Comparison of ENCODE assay signal across 15 mouse cellular contexts in the genomic region with DNA sequence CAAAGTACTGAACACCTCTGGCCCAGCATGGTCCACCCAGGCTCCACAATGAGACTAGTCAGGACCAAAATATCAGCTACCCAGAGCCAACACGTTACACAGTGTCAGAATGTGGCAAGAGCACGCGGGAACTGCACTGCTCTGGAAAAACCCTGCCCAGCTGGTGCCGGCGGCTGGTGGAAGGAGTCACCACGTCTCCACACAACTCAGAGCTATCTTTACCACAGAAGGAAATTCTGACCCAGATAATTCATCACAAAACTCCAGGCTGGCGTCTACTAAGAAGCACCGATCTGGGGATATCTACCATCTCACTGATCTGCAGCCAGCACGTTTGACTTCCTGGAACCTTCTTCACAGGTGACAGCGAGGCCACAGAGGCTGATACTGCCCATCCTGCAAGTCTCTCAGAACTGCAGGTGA. TPM values are rescaled to one million over a fixed set of nuclear protein-coding genes. Genes with fewer than 3 reads are reported as not detected.
A peak's percentile ranks its signal among the peaks of the same experiment; 100 is the strongest.
DNase-seq lines count a peak whose midpoint lies in the region; ATAC-seq and TF ChIP-seq lines count a peak whose summit lies in the region.
"Had no signal": no experiment of that assay in that cellular context is flagged by ENCODE, and none has a peak within 500 bp of the region (broad histone marks: within the 10 kb centered on the region; RNA-seq: fewer than 3 reads in every experiment).

No protein-coding gene starts in this region.

- H3K27ac ChIP-seq in kidney, adult 2 months (ENCODE audit: insufficient read depth, low read depth, low read length): no peak overlapping the region
- no peak overlapping the region for H3K27ac ChIP-seq in kidney, embryonic 16.5 days (ENCODE audit: low read length)
- H3K27ac ChIP-seq in forebrain, embryonic 14.5 days (ENCODE audit: low read depth, low read length): no peak overlapping the region
- H3K27ac ChIP-seq: embryonic facial prominence, embryonic 12.5 days; hindbrain, embryonic 13.5 days; liver, embryonic 14.5 days had no signal

- H3K9ac ChIP-seq in kidney, embryonic 16.5 days (replicated peaks; ENCODE audit: low read length): no peak overlapping the region
- no peak overlapping the region for H3K9ac ChIP-seq in forebrain, embryonic 14.5 days (ENCODE audit: low read length)
- H3K9ac ChIP-seq: embryonic facial prominence, embryonic 12.5 days; hindbrain, embryonic 13.5 days; liver, embryonic 14.5 days had no signal

- 79% methylated on average over 10 of the region's 10 CpGs for WGBS in kidney, adult 2 months
- 80% methylated on average over 10 of the region's 10 CpGs for WGBS in kidney, embryonic 16.5 days
- 92% methylated on average over 10 of the region's 10 CpGs for WGBS in forebrain, embryonic 14.5 days

- no peak for ATAC-seq in kidney, embryonic 16.5 days (ENCODE audit: low FRiP score, low TSS enrichment)
- no peak for ATAC-seq in forebrain, embryonic 14.5 days

- no peaks in the 10 kb centered on the region for H3K27me3 ChIP-seq in kidney, adult 2 months (replicated peaks; ENCODE audit: control insufficient read depth, insufficient read depth, low read length)
- H3K27me3 ChIP-seq in kidney, embryonic 16.5 days (ENCODE audit: insufficient read depth, low read length): no peaks in the 10 kb centered on the region
- H3K27me3 ChIP-seq in forebrain, embryonic 14.5 days (replicated peaks; ENCODE audit: control insufficient read depth, insufficient read depth, low read length): no peaks in the 10 kb centered on the region
- H3K27me3 ChIP-seq: embryonic facial prominence, embryonic 12.5 days; hindbrain, embryonic 13.5 days had no signal

- H3K36me3 ChIP-seq in kidney, adult 2 months (ENCODE audit: control insufficient read depth, insufficient read depth, low read length): no peaks in the 10 kb centered on the region; the same call in 1 of the 2 replicates
- peaks cover 11% of the 10 kb centered on the region; the same call in 1 of the 2 replicates for H3K36me3 ChIP-seq in kidney, embryonic 16.5 days (ENCODE audit: insufficient read depth, low read length)
- H3K36me3 ChIP-seq in forebrain, embryonic 14.5 days (ENCODE audit: control insufficient read depth, insufficient read depth, low read length): peaks cover 27% of the 10 kb centered on the region

- no peak for TF ChIP-seq POLR2A in kidney, adult 2 months (IDR thresholded peaks at IDR 0.05; ENCODE audit: low read depth, low read length)

- H3K4me2 ChIP-seq in kidney, embryonic 16.5 days (replicated peaks; ENCODE audit: low read depth, low read length): no peak overlapping the region
- no peak overlapping the region for H3K4me2 ChIP-seq in forebrain, embryonic 14.5 days (ENCODE audit: low read length)
- H3K4me2 ChIP-seq: embryonic facial prominence, embryonic 12.5 days; hindbrain, embryonic 13.5 days had no signal

- DNase-seq in kidney, adult 2 months: peak; percentile 50
- DNase-seq in thymus, postnatal 0 days (ENCODE audit: low spot score): peak; percentile 30
- no peak for DNase-seq in thymus, postnatal 14 days
- peak; percentile 60 for DNase-seq in induced T-regulatory cell, adult 2 months (ENCODE audit: low read depth)
- no peak for DNase-seq in forebrain, embryonic 14.5 days (ENCODE audit: low spot score)
- no peak for DNase-seq in natural killer cell, adult 2 months (ENCODE audit: low spot score in 2 of 2)
- DNase-seq: adrenal gland, postnatal 25 days; cerebellum, postnatal 36 days; lung, postnatal 4 days; right cerebral cortex, postnatal 14 days; thymus, adult 2 months had no signal

- no peaks in the 10 kb centered on the region for H3K9me3 ChIP-seq in kidney, embryonic 16.5 days (ENCODE audit: low read length)
- H3K9me3 ChIP-seq in forebrain, embryonic 14.5 days (replicated peaks; ENCODE audit: control insufficient read depth, low read length): no peaks in the 10 kb centered on the region
- H3K9me3 ChIP-seq: embryonic facial prominence, embryonic 12.5 days; hindbrain, embryonic 13.5 days had no signal

- H3K4me3 ChIP-seq in kidney, adult 2 months (ENCODE audit: insufficient read depth, low read depth, low read length): no peak overlapping the region
- H3K4me3 ChIP-seq in kidney, embryonic 16.5 days (ENCODE audit: low read length): no peak overlapping the region
- no peak overlapping the region for H3K4me3 ChIP-seq in forebrain, embryonic 14.5 days (ENCODE audit: low read depth, low read length)
- H3K4me3 ChIP-seq: embryonic facial prominence, embryonic 12.5 days; hindbrain, embryonic 13.5 days had no signal

- TF ChIP-seq CTCF in kidney, adult 2 months (conservative IDR thresholded peaks at IDR 0.05; ENCODE audit: insufficient read depth, insufficient read length, low read depth, low read length): no peak

- H3K4me1 ChIP-seq in kidney, adult 2 months (ENCODE audit: control insufficient read depth, insufficient read depth, low read length): peaks cover 27% of the 10 kb centered on the region
- peaks cover 41% of the 10 kb centered on the region for H3K4me1 ChIP-seq in kidney, embryonic 16.5 days (ENCODE audit: insufficient read depth, low read length)
- no peaks in the 10 kb centered on the region for H3K4me1 ChIP-seq in forebrain, embryonic 14.5 days (ENCODE audit: control insufficient read depth, insufficient read depth, low read length)

RNA-seq across cellular contexts. Expression of gene Slc38a10, which starts 11.8 kb away (rescaled TPM):
- 151 and 178 TPM in 2 replicates for polyA plus RNA-seq in kidney, adult 2 months (2012; rRNA removed)
- polyA plus RNA-seq in kidney, embryonic 16.5 days (2015; fragmentation: Nextera tagmentation; extraction: Ambion mirVana): 132 and 133 TPM in 2 replicates
- 58.9 and 60.9 TPM in 2 replicates for polyA plus RNA-seq in thymus, postnatal 0 days (2015; fragmentation: Nextera tagmentation; extraction: Ambion mirVana)
- polyA plus RNA-seq in forebrain, embryonic 14.5 days (2014; fragmentation: Nextera tagmentation; extraction: Ambion mirVana): 53.6 and 72.5 TPM in 2 replicates

RNA-seq across cellular contexts. Expression of gene Ndufaf8, which starts 40.6 kb away (rescaled TPM):
- 77.7 and 79.3 TPM in 2 replicates for polyA plus RNA-seq in kidney, adult 2 months (2012; rRNA removed)
- 89.2 and 98.9 TPM in 2 replicates for polyA plus RNA-seq in kidney, embryonic 16.5 days (2015; fragmentation: Nextera tagmentation; extraction: Ambion mirVana)
- polyA plus RNA-seq in thymus, postnatal 0 days (2015; fragmentation: Nextera tagmentation; extraction: Ambion mirVana): 112 and 121 TPM in 2 replicates
- polyA plus RNA-seq in forebrain, embryonic 14.5 days (2014; fragmentation: Nextera tagmentation; extraction: Ambion mirVana): 59.8 and 84.8 TPM in 2 replicates

RNA-seq across cellular contexts. Expression of gene Tepsin, which starts 40.8 kb away (rescaled TPM):
- polyA plus RNA-seq in kidney, adult 2 months (2012; rRNA removed): 28.5 and 35.6 TPM in 2 replicates
- 22.0 and 24.9 TPM in 2 replicates for polyA plus RNA-seq in kidney, embryonic 16.5 days (2015; fragmentation: Nextera tagmentation; extraction: Ambion mirVana)
- polyA plus RNA-seq in thymus, postnatal 0 days (2015; fragmentation: Nextera tagmentation; extraction: Ambion mirVana): 12.3 and 13.2 TPM in 2 replicates
- 12.4 and 14.6 TPM in 2 replicates for polyA plus RNA-seq in forebrain, embryonic 14.5 days (2014; fragmentation: Nextera tagmentation; extraction: Ambion mirVana)

RNA-seq across cellular contexts. Expression of gene Cep131, which starts 52.7 kb away (rescaled TPM):
- 5.8 and 6.8 TPM in 2 replicates for polyA plus RNA-seq in kidney, adult 2 months (2012; rRNA removed)
- polyA plus RNA-seq in kidney, embryonic 16.5 days (2015; fragmentation: Nextera tagmentation; extraction: Ambion mirVana): 26.6 and 27.9 TPM in 2 replicates
- polyA plus RNA-seq in thymus, postnatal 0 days (2015; fragmentation: Nextera tagmentation; extraction: Ambion mirVana): 9.5 and 11.2 TPM in 2 replicates
- polyA plus RNA-seq in forebrain, embryonic 14.5 days (2014; fragmentation: Nextera tagmentation; extraction: Ambion mirVana): 21.7 and 27.2 TPM in 2 replicates

Comparison
In these comparisons a context has a peak if more than half of its experiments do, and no peak if none do; other contexts are left out.
1. DNase-seq: peak in kidney, adult 2 months (single experiment), thymus, postnatal 0 days (single experiment) and induced T-regulatory cell, adult 2 months (single experiment); none in thymus, postnatal 14 days (single experiment), forebrain, embryonic 14.5 days (single experiment) and natural killer cell, adult 2 months (0 of 2).